Mouse (Mus musculus) stomach, embryonic 16.5 days (tissue): Measurements from ENCODE around the gene Ube2j2. TPM values are rescaled to one million over a fixed set of nuclear protein-coding genes. Genes with fewer than 3 reads are reported as not detected.

Experiments used
- ATAC-seq: fragments of 200-750 bp; cut with Nextera tagmentation; 2 replicates; pipeline ENCODE4 v1.8.0; 2017; ENCODE audit warnings: moderate number of reproducible peaks, moderate TSS enrichment; ENCODE audit not compliant: insufficient read depth, low FRiP score
- H3K27ac ChIP-seq: fragments of 300-500 bp; sonication (generic); 2 replicates; pipeline ENCODE4 v1.5.1; 2014; ENCODE audit warnings: low read length
- H3K27me3 ChIP-seq: fragments of 300-500 bp; sonication (generic); 2 replicates; pipeline ENCODE4 v1.6.1; 2014; ENCODE audit warnings: low read length, control low read depth, mixed read lengths; ENCODE audit not compliant: control insufficient read depth, insufficient read depth
- H3K36me3 ChIP-seq: fragments of 300-500 bp; sonication (generic); 2 replicates; pipeline ENCODE4 v1.6.1; 2014; ENCODE audit warnings: low read length; ENCODE audit not compliant: control insufficient read depth, insufficient read depth
- H3K4me1 ChIP-seq: fragments of 300-500 bp; sonication (generic); 2 replicates; pipeline ENCODE4 v1.6.1; 2014; ENCODE audit warnings: low read length, control low read depth, mixed read lengths; ENCODE audit not compliant: control insufficient read depth, insufficient read depth
- H3K4me2 ChIP-seq: fragments of 300-500 bp; sonication (generic); 2 replicates; pipeline ENCODE4 v1.6.1; 2014; ENCODE audit warnings: low read depth, low read length, mixed read lengths
- H3K4me3 ChIP-seq: fragments of 300-500 bp; sonication (generic); replicated peaks from 2 replicates; pipeline ENCODE4 v1.5.1; 2014; ENCODE audit warnings: mild to moderate bottlenecking, low read length
- H3K9ac ChIP-seq: fragments of 300-500 bp; sonication (generic); 2 replicates; pipeline ENCODE4 v1.6.1; 2014; ENCODE audit warnings: low read length
- H3K9me3 ChIP-seq: fragments of 300-500 bp; sonication (generic); replicated peaks from 2 replicates; pipeline ENCODE4 v1.6.1; 2016; ENCODE audit warnings: low read length, control low read depth; ENCODE audit not compliant: control insufficient read depth
- WGBS: fragments of 180-500 bp; shearing (Covaris S2); extraction: QIAGEN DNeasy Blood & Tissue Kit; methylation state at CpG from one replicate; pipeline ENCODE4 v1.1.7; 2014; 5-methylcytosine and 5-hydroxymethylcytosine counted together
- polyA plus RNA-seq: library from polyadenylated mRNA; unstranded; fragments of >200 nt; fragmentation: Nextera tagmentation; extraction: Ambion mirVana; gene quantifications from 2 replicates; pipeline ENCODE4 v1.2.1, GENCODE M21; 2015

Ube2j2 gene
- polyA plus RNA-seq, 1 experiment from 2014 or later: 74.5 TPM

GRCm38 (mm10) chr4:155947094-155947493, 3.5 kb downstream of the Ube2j2 start:
- no peak overlapping the region for H3K9ac ChIP-seq
- no peak overlapping the region for H3K27ac ChIP-seq
- no peak overlapping the region for H3K4me3 ChIP-seq
- ATAC-seq: no peak
- peaks cover 14% of the 10 kb centered on the region for H3K4me1 ChIP-seq
- H3K4me2 ChIP-seq: no peak overlapping the region
- no peaks in the 10 kb centered on the region for H3K27me3 ChIP-seq
- H3K36me3 ChIP-seq: peaks cover 23% of the 10 kb centered on the region; the same call in 1 of the 2 replicates
- H3K9me3 ChIP-seq: no peaks in the 10 kb centered on the region

- Histone ChIP-seq H3K4me2 (no peak overlapping the region), H3K9me3 (no peaks in the 10 kb centered on the region), H3K27me3 (no peaks in the 10 kb centered on the region), H3K27ac (no peak overlapping the region), H3K9ac (no peak overlapping the region), H3K36me3 (peaks cover 40% of the 10 kb centered on the region), H3K4me1 (no peaks in the 10 kb centered on the region), H3K4me3 (no peak overlapping the region)
- no peak for ATAC-seq
- 88% methylated on average over 6 of the region's 6 CpGs for WGBS
Measured at GRCm38 (mm10) chr4:155955491-155955890, 11.9 kb downstream of the Ube2j2 start.

- H3K27me3 ChIP-seq: no peaks in the 10 kb centered on the region
- WGBS: 5% methylated on average over 5 of the region's 5 CpGs
- peak; percentile 38; the same call in 1 of the 2 replicates for ATAC-seq
- no peaks in the 10 kb centered on the region for H3K9me3 ChIP-seq
- H3K9ac ChIP-seq: no peak overlapping the region
- no peak overlapping the region for H3K4me3 ChIP-seq
- H3K4me2 ChIP-seq: no peak overlapping the region
- no peak overlapping the region for H3K27ac ChIP-seq
- peaks cover 14% of the 10 kb centered on the region for H3K4me1 ChIP-seq
- peaks cover 22% of the 10 kb centered on the region for H3K36me3 ChIP-seq
Measured at GRCm38 (mm10) chr4:155959275-155959674, 15.6 kb downstream of the Ube2j2 start.

GRCm38 (mm10) chr4:155962167-155962971, 18.7 kb downstream of the Ube2j2 start, which contains the start of gene C1qtnf12:
Gene C1qtnf12 (plus strand): TSS chr4:155962318.
- 2% methylated on average over 42 of the region's 42 CpGs for WGBS
- peak within 1 kb of the TSS; percentile 68 for H3K4me3 ChIP-seq

DNA sequence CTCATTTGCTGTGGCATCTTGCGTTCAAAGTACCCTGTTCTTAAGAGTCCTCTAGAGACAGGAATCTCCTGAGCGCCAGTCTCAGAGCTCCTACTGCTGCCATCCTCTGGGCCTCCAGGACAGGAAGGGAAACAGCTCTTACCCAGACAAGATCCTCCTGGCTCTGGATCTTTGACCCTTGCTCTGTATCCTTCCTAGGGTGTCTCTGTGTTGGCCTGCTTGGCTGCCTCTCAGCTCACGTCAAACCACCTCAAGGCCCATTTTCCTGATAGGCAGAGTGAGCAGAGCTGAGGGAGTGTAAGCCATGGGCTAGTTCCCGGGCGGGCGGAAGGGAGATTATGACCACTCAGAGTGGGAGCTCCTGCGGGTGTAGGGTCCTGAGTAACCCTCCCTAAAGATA, 19.5 kb downstream of the Ube2j2 start:
- Histone ChIP-seq H3K4me1 (peaks cover 14% of the 10 kb centered on the region), H3K27ac (no peak overlapping the region), H3K4me3 (peak overlapping the region; percentile 68), H3K36me3 (peaks cover 13% of the 10 kb centered on the region), H3K9ac (peak overlapping the region; percentile 86), H3K27me3 (no peaks in the 10 kb centered on the region), H3K4me2 (peak overlapping the region; percentile 98), H3K9me3 (no peaks in the 10 kb centered on the region)
- ATAC-seq: no peak
- 52% methylated on average over 7 of the region's 7 CpGs for WGBS

More at GRCm38 (mm10) chr4:155962167-155962971, 18.7 kb downstream of the Ube2j2 start, which contains the start of gene C1qtnf12:
- peak; percentile 89 for ATAC-seq
- peak within 1 kb of the TSS; percentile 74 for H3K27ac ChIP-seq
- H3K27me3 ChIP-seq: no peaks in the 10 kb centered on the region
- peak within 1 kb of the TSS; percentile 86 for H3K9ac ChIP-seq
- peaks cover 18% of the 10 kb centered on the region for H3K36me3 ChIP-seq
- H3K4me1 ChIP-seq: peaks cover 14% of the 10 kb centered on the region
- H3K4me2 ChIP-seq: peak within 1 kb of the TSS; percentile 98
- no peaks in the 10 kb centered on the region for H3K9me3 ChIP-seq

- peaks cover 9% of the 10 kb centered on the region; the same call in 1 of the 2 replicates for H3K36me3 ChIP-seq
- H3K4me1 ChIP-seq: peaks cover 14% of the 10 kb centered on the region
- no peaks in the 10 kb centered on the region for H3K9me3 ChIP-seq
- H3K9ac ChIP-seq: no peak overlapping the region
- H3K4me2 ChIP-seq: no peak overlapping the region
- no peak overlapping the region for H3K4me3 ChIP-seq
- 94% methylated on average over 11 of the region's 11 CpGs for WGBS
- H3K27me3 ChIP-seq: no peaks in the 10 kb centered on the region
- H3K27ac ChIP-seq: no peak overlapping the region
- no peak for ATAC-seq
Measured at GRCm38 (mm10) chr4:155964396-155964795, 20.8 kb downstream of the Ube2j2 start.

DNA sequence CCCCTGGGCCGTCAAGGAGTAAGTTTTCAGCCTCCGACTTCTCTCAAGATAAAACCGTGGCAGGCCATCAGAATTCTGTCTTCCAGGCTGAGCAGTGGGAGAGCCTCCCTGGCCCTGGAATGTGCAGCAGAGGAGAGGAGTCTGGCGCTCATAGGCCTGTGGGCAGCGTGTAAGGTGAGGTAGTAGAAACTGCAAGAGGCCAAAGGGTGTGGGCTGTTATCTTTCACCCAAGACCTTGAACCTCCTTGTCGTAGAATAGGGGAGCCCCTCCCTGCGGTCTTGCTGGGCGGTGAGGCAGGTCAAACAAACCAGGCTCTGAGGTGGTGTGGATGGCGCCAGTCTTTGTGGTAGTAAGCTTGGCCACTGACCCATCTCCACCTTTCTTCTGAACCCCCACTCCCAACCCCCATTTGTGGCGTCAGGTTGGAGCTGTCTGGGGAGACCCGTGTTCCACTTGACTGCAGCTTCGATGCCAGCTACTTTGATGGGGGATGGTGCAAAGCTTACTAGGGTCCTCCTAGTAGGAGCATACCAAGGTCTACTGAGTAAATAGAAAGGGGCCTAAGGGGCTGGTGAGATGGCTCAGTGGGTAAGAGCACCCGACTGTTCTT, 25.5 kb downstream of the Ube2j2 start:
- Histone ChIP-seq H3K27ac (no peak overlapping the region), H3K9me3 (no peaks in the 10 kb centered on the region), H3K9ac (no peak overlapping the region), H3K4me3 (no peak overlapping the region), H3K4me2 (no peak overlapping the region), H3K36me3 (peaks cover 9% of the 10 kb centered on the region; the same call in 1 of the 2 replicates), H3K4me1 (no peaks in the 10 kb centered on the region), H3K27me3 (no peaks in the 10 kb centered on the region)
- WGBS: 61% methylated on average over 13 of the region's 13 CpGs
- peak; percentile 66; the same call in 1 of the 2 replicates for ATAC-seq

DNA sequence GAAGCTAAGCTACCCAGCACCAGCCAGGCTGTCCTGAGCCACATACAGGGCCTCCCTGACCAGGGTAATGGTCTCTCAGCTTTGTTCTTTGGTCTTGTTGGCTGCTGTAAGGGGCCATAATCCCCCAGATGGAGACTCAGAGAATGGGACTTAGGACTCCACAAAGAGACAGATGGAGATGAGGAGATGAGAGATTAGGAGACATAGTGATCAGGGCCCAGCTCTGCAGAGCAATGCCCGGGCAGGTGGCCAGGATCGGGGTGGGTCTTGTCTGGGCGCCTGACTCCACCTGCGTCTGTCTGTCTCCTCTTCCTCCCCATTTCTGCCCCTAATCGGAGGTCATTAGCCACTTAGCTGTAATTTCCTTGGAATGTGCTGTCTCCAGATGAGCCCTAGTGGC, 26.7 kb downstream of the Ube2j2 start:
- Histone ChIP-seq H3K4me1 (no peaks in the 10 kb centered on the region), H3K9me3 (no peaks in the 10 kb centered on the region), H3K9ac (0 out of 2 replicates have a peak overlapping the region, but pooled peaks have one; percentile 3), H3K27ac (no peak overlapping the region), H3K4me2 (no peak overlapping the region), H3K36me3 (peaks cover 7% of the 10 kb centered on the region; the same call in 1 of the 2 replicates), H3K4me3 (no peak overlapping the region), H3K27me3 (no peaks in the 10 kb centered on the region)
- no peak for ATAC-seq
- WGBS: 77% methylated on average over 5 of the region's 5 CpGs

- Histone ChIP-seq H3K27me3 (no peaks in the 10 kb centered on the region), H3K27ac (no peak overlapping the region), H3K36me3 (no peaks in the 10 kb centered on the region), H3K9ac (no peak overlapping the region), H3K4me3 (no peak overlapping the region), H3K9me3 (no peaks in the 10 kb centered on the region), H3K4me2 (no peak overlapping the region), H3K4me1 (no peaks in the 10 kb centered on the region)
- ATAC-seq: no peak
- WGBS: 71% methylated on average over 6 of the region's 6 CpGs
Measured at GRCm38 (mm10) chr4:155972651-155973050, 29.0 kb downstream of the Ube2j2 start.
